Mouse (Mus musculus) limb, embryonic 14.5 days (tissue): ENCODE measurements around the gene Trib3. TPM values are rescaled to one million over a fixed set of nuclear protein-coding genes. Genes with fewer than 3 reads are reported as not detected.
A peak's percentile ranks its signal among the peaks of the same experiment; 100 is the strongest.

Experiments
- ATAC-seq: fragments of 200-750 bp; cut with Nextera tagmentation; 2 replicates; pipeline ENCODE4 v1.8.0; 2017; ENCODE audit warnings: low read depth, moderate number of reproducible peaks, moderate TSS enrichment; ENCODE audit not compliant: low FRiP score
- DNase-seq: peaks from one replicate; pipeline ENCODE4 v3.0.0-alpha.2; 2015; ENCODE audit warnings: low spot score
- H3K27ac ChIP-seq: fragments of 300-500 bp; sonication (generic); replicated peaks from 2 replicates; pipeline ENCODE4 v1.5.1; 2014; ENCODE audit warnings: low read depth, mild to moderate bottlenecking, low read length, moderate library complexity, mixed read lengths
- H3K27me3 ChIP-seq: fragments of 300-500 bp; sonication (generic); 2 replicates; pipeline ENCODE4 v1.6.1; 2014; ENCODE audit warnings: low read length, mixed read lengths; ENCODE audit not compliant: control insufficient read depth, insufficient read depth
- H3K36me3 ChIP-seq: fragments of 300-500 bp; sonication (generic); 2 replicates; pipeline ENCODE4 v1.6.1; 2014; ENCODE audit warnings: mild to moderate bottlenecking, low read length, moderate library complexity, mixed read lengths; ENCODE audit not compliant: control insufficient read depth, insufficient read depth
- H3K4me1 ChIP-seq: fragments of 300-500 bp; sonication (generic); 2 replicates; pipeline ENCODE4 v1.6.1; 2014; ENCODE audit warnings: antibody characterized with exemption, low read length, mixed read lengths; ENCODE audit not compliant: control insufficient read depth, insufficient read depth
- H3K4me2 ChIP-seq: fragments of 300-500 bp; sonication (generic); replicated peaks from 2 replicates; pipeline ENCODE4 v1.6.1; 2014; ENCODE audit warnings: low read depth, mild to moderate bottlenecking, low read length, moderate library complexity; ENCODE audit not compliant: severe bottlenecking
- H3K4me3 ChIP-seq: fragments of 300-500 bp; sonication (generic); replicated peaks from 2 replicates; pipeline ENCODE4 v1.5.1; 2014; ENCODE audit warnings: low read length
- H3K9ac ChIP-seq: fragments of 300-500 bp; sonication (generic); 2 replicates; pipeline ENCODE4 v1.6.1; 2014; ENCODE audit warnings: mild to moderate bottlenecking, low read depth, low read length, moderate library complexity; ENCODE audit not compliant: severe bottlenecking
- H3K9me3 ChIP-seq: fragments of 300-500 bp; sonication (generic); 2 replicates; pipeline ENCODE4 v1.6.1; 2016; ENCODE audit warnings: low read length; ENCODE audit not compliant: control insufficient read depth
- POLR2A ChIP-seq: fragments of 200-500 bp; IDR thresholded peaks from 2 replicates; pipeline ENCODE4 v1.8.0; 2012; ENCODE audit warnings: inconsistent platforms, mild to moderate bottlenecking, moderate library complexity, borderline replicate concordance; ENCODE audit not compliant: insufficient read depth, insufficient read length; ENCODE audit errors: extremely low read depth
- WGBS: fragments of 180-500 bp; shearing (Covaris S2); extraction: QIAGEN DNeasy Blood & Tissue Kit; methylation state at CpG from one replicate; pipeline ENCODE4 v1.1.7; 2014; 5-methylcytosine and 5-hydroxymethylcytosine counted together
- polyA plus RNA-seq, 2 experiments: library from polyadenylated mRNA; depleted of rRNA in 1 of 2; stranded (reverse) in 1 of 2; unstranded in 1 of 2; fragments of >200 nt; fragmentation: Nextera tagmentation in 1 of 2; extraction: Ambion mirVana in 1 of 2; gene quantifications; 2 replicates each; pipeline versions ENCODE4 v1.2.1 to v1.2.3; 2012 to 2014

Gene Trib3
- polyA plus RNA-seq, 2 experiments: 0.99 to 1.4 TPM

- H3K27me3 ChIP-seq: no peaks in the 10 kb centered on the region
- no peak overlapping the region for H3K4me2 ChIP-seq
- no peak for DNase-seq
- ATAC-seq: no peak
- H3K9ac ChIP-seq: no peak overlapping the region
- 85% methylated on average over 11 of the region's 11 CpGs for WGBS
- no peak overlapping the region for H3K4me3 ChIP-seq
- no peaks in the 10 kb centered on the region for H3K9me3 ChIP-seq
- no peak overlapping the region for H3K27ac ChIP-seq
- H3K36me3 ChIP-seq: no peaks in the 10 kb centered on the region
- H3K4me1 ChIP-seq: no peaks in the 10 kb centered on the region
- TF ChIP-seq POLR2A: no peak
These were observed 6.1 kb downstream of the Trib3 start for GRCm38 (mm10) chr2:152337591-152338212.

GRCm38 (mm10) chr2:152336856-152337255, 7.0 kb downstream of the Trib3 start:
- Histone ChIP-seq H3K9ac (no peak overlapping the region), H3K4me3 (no peak overlapping the region), H3K36me3 (no peaks in the 10 kb centered on the region), H3K27me3 (no peaks in the 10 kb centered on the region), H3K4me2 (no peak overlapping the region), H3K27ac (no peak overlapping the region), H3K9me3 (no peaks in the 10 kb centered on the region), H3K4me1 (no peaks in the 10 kb centered on the region)
- 65% methylated on average over 1 of the region's 1 CpGs for WGBS
- TF ChIP-seq POLR2A: no peak
- DNase-seq (no peak), ATAC-seq (no peak)

- DNase-seq: no peak
- TF ChIP-seq POLR2A: no peak
- no peak overlapping the region for H3K4me3 ChIP-seq
- no peak overlapping the region for H3K9ac ChIP-seq
- no peak overlapping the region for H3K27ac ChIP-seq
- 64% methylated on average over 11 of the region's 11 CpGs for WGBS
- no peak for ATAC-seq
- H3K36me3 ChIP-seq: no peaks in the 10 kb centered on the region
- no peaks in the 10 kb centered on the region for H3K27me3 ChIP-seq
- H3K4me1 ChIP-seq: peaks cover 13% of the 10 kb centered on the region
- no peak overlapping the region for H3K4me2 ChIP-seq
- no peaks in the 10 kb centered on the region for H3K9me3 ChIP-seq
These were observed 8.5 kb downstream of the Trib3 start for GRCm38 (mm10) chr2:152335289-152335820.

GRCm38 (mm10) chr2:152333345-152334006, 10.4 kb downstream of the Trib3 start:
- DNase-seq: no peak
- 65% methylated on average over 4 of the region's 4 CpGs for WGBS
- Histone ChIP-seq H3K27me3 (no peaks in the 10 kb centered on the region), H3K4me3 (no peak overlapping the region), H3K27ac (no peak overlapping the region), H3K9ac (no peak overlapping the region), H3K9me3 (no peaks in the 10 kb centered on the region), H3K4me2 (no peak overlapping the region), H3K36me3 (peaks cover 13% of the 10 kb centered on the region), H3K4me1 (peaks cover 14% of the 10 kb centered on the region)
- no peak for TF ChIP-seq POLR2A
- ATAC-seq: no peak

GRCm38 (mm10) chr2:152332101-152332825, 11.6 kb downstream of the Trib3 start, which contains the start of gene Rbck1:
Gene Rbck1 (minus strand): TSS chr2:152332653.
- H3K4me2 ChIP-seq: peak within 1 kb of the TSS; percentile 88
- H3K36me3 ChIP-seq: peaks cover 21% of the 10 kb centered on the region
- ATAC-seq (peak; percentile 96), DNase-seq (peak; percentile 89)
- no peaks in the 10 kb centered on the region for H3K27me3 ChIP-seq
- WGBS: 0% methylated on average over 54 of the region's 54 CpGs
- H3K27ac ChIP-seq: peak within 1 kb of the TSS; percentile 83
- H3K4me3 ChIP-seq: peak within 1 kb of the TSS; percentile 92
- 0 out of 2 replicates have a peak, but pooled peaks have one; percentile 80 for TF ChIP-seq POLR2A
- peak within 1 kb of the TSS; percentile 86 for H3K9ac ChIP-seq
- H3K9me3 ChIP-seq: no peaks in the 10 kb centered on the region
- H3K4me1 ChIP-seq: peaks cover 14% of the 10 kb centered on the region
